Mouse (Mus musculus): ENCODE results near the gene Tex22. TPM values are rescaled to one million over a fixed set of nuclear protein-coding genes. Genes with fewer than 3 reads are reported as not detected.

Gene Tex22
- polyA plus RNA-seq, 1 experiment from 2014 or later, result not detected

- peak overlapping the region; percentile 52 for H3K4me2 ChIP-seq (ENCODE audit: low read depth, low read length)
- H3K27ac ChIP-seq (ENCODE audit: low read depth), result peak overlapping the region; percentile 86
- peaks cover 37% of the 10 kb centered on the region for H3K4me1 ChIP-seq (ENCODE audit: insufficient read depth)
These were observed 43.3 kb upstream of the Tex22 start for GRCm38 (mm10) chr12:113030993-113031392.

DNA sequence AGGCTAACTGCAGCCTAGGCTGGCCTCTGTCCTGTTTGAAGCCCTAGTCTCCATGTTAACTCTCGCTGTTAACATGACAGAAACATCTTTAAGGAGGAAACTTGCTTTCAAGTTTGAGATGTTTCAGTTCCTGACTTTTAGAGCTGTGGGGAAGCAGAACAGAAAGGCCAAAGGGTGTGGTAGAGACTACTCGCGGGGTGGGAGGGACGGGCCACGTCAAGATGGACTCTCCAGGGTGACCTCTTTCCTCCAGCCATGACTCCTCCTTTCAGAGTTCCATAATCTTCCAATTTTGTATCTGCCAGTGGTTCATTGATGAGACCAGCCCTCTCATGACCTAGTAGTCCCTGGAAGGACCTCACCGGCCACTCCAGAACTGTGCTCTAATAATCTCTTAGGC, 42.9 kb upstream of the Tex22 start:
- Histone ChIP-seq H3K9me3 (ENCODE audit: low read length) (no peaks in the 10 kb centered on the region), H3K4me3 (ENCODE audit: low read depth, low read length) (no peak overlapping the region), H3K9ac (replicated peaks) (peak overlapping the region; percentile 48), H3K27ac (ENCODE audit: low read depth) (peak overlapping the region; percentile 86), H3K4me2 (ENCODE audit: low read depth, low read length) (peak overlapping the region; percentile 52), H3K27me3 (ENCODE audit: insufficient read depth, low read length) (no peaks in the 10 kb centered on the region), H3K36me3 (replicated peaks; ENCODE audit: insufficient read depth, low read length) (peaks cover 7% of the 10 kb centered on the region; the same call in 1 of the 2 replicates), H3K4me1 (ENCODE audit: insufficient read depth) (peaks cover 37% of the 10 kb centered on the region)
- DNase-seq (no peak), ATAC-seq (peak; percentile 40; the same call in 1 of the 2 replicates)
- TF ChIP-seq CTCF (IDR thresholded peaks at IDR 0.05; ENCODE audit: low read depth) (no peak), EP300 (IDR thresholded peaks at IDR 0.05; ENCODE audit: low read depth) (no peak)
- 60% methylated on average over 6 of the region's 6 CpGs for WGBS (ENCODE audit: insufficient replicate concordance)

More at GRCm38 (mm10) chr12:113030993-113031392, 43.3 kb upstream of the Tex22 start:
- DNase-seq (peak; percentile 59), ATAC-seq (peak; percentile 88)
- 44% methylated on average over 9 of the region's 9 CpGs for WGBS (ENCODE audit: insufficient replicate concordance)
- peak overlapping the region; percentile 48 for H3K9ac ChIP-seq (replicated peaks)
- H3K9me3 ChIP-seq (ENCODE audit: low read length), result no peaks in the 10 kb centered on the region
- TF ChIP-seq EP300 (IDR thresholded peaks at IDR 0.05; ENCODE audit: low read depth), result 0 out of 2 replicates have a peak, but pooled peaks have one; percentile 46
- no peak for TF ChIP-seq CTCF (IDR thresholded peaks at IDR 0.05; ENCODE audit: low read depth)
- no peaks in the 10 kb centered on the region for H3K27me3 ChIP-seq (ENCODE audit: insufficient read depth, low read length)
- H3K4me3 ChIP-seq (ENCODE audit: low read depth, low read length), result no peak overlapping the region
- H3K36me3 ChIP-seq (replicated peaks; ENCODE audit: insufficient read depth, low read length), result peaks cover 7% of the 10 kb centered on the region; the same call in 1 of the 2 replicates

GRCm38 (mm10) chr12:113032296-113033250, 41.7 kb upstream of the Tex22 start:
- H3K4me1 ChIP-seq (ENCODE audit: insufficient read depth), result peaks cover 40% of the 10 kb centered on the region
- 84% methylated on average over 11 of the region's 11 CpGs for WGBS (ENCODE audit: insufficient replicate concordance)
- no peaks in the 10 kb centered on the region for H3K9me3 ChIP-seq (ENCODE audit: low read length)
- H3K9ac ChIP-seq (replicated peaks), result no peak overlapping the region
- H3K36me3 ChIP-seq (replicated peaks; ENCODE audit: insufficient read depth, low read length), result peaks cover 3% of the 10 kb centered on the region; the same call in 1 of the 2 replicates
- no peak overlapping the region for H3K27ac ChIP-seq (ENCODE audit: low read depth)
- ATAC-seq (no peak), DNase-seq (no peak)
- no peaks in the 10 kb centered on the region for H3K27me3 ChIP-seq (ENCODE audit: insufficient read depth, low read length)
- TF ChIP-seq CTCF (IDR thresholded peaks at IDR 0.05; ENCODE audit: low read depth), result no peak
- TF ChIP-seq EP300 (IDR thresholded peaks at IDR 0.05; ENCODE audit: low read depth), result no peak
- no peak overlapping the region for H3K4me2 ChIP-seq (ENCODE audit: low read depth, low read length)
- no peak overlapping the region for H3K4me3 ChIP-seq (ENCODE audit: low read depth, low read length)

- H3K27ac ChIP-seq (ENCODE audit: low read depth), result no peak overlapping the region
- no peak overlapping the region for H3K4me3 ChIP-seq (ENCODE audit: low read depth, low read length)
- H3K9ac ChIP-seq (replicated peaks), result no peak overlapping the region
- DNase-seq (no peak), ATAC-seq (peak; percentile 11; the same call in 1 of the 2 replicates)
- TF ChIP-seq EP300 (IDR thresholded peaks at IDR 0.05; ENCODE audit: low read depth) (peak; percentile 48; the same call in 1 of the 2 replicates), CTCF (IDR thresholded peaks at IDR 0.05; ENCODE audit: low read depth) (no peak)
- no peaks in the 10 kb centered on the region for H3K27me3 ChIP-seq (ENCODE audit: insufficient read depth, low read length)
- WGBS (ENCODE audit: insufficient replicate concordance), result 51% methylated on average over 2 of the region's 2 CpGs
- no peaks in the 10 kb centered on the region for H3K9me3 ChIP-seq (ENCODE audit: low read length)
- H3K36me3 ChIP-seq (replicated peaks; ENCODE audit: insufficient read depth, low read length), result no peaks in the 10 kb centered on the region
- no peak overlapping the region for H3K4me2 ChIP-seq (ENCODE audit: low read depth, low read length)
- peaks cover 36% of the 10 kb centered on the region for H3K4me1 ChIP-seq (ENCODE audit: insufficient read depth)
These were observed 39.2 kb upstream of the Tex22 start for GRCm38 (mm10) chr12:113035093-113035492.

DNA sequence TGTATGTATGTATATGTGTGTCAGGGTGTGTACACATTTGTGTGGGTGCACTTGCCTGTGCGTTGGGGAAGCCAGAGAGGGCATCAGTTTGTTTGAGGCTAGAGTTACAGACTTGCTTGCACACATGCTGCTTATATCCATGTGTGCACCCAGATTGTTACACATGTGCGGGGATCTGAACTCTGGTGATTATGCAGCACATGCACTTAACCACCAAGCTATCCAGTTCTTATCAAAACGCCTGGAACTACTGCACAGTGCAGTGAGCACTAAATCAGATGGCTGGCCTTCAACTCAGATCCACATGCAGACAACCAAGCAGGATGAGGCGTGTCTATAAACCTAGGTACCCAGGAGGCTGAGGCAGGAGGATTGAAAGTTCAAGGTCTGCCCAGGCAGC, 37.3 kb upstream of the Tex22 start:
- WGBS (ENCODE audit: insufficient replicate concordance), result 55% methylated on average over 4 of the region's 4 CpGs
- H3K9me3 ChIP-seq (ENCODE audit: low read length), result no peaks in the 10 kb centered on the region
- DNase-seq (no peak), ATAC-seq (peak; percentile 65)
- H3K9ac ChIP-seq (replicated peaks), result no peak overlapping the region
- H3K36me3 ChIP-seq (replicated peaks; ENCODE audit: insufficient read depth, low read length), result no peaks in the 10 kb centered on the region
- H3K27me3 ChIP-seq (ENCODE audit: insufficient read depth, low read length), result no peaks in the 10 kb centered on the region
- H3K4me1 ChIP-seq (ENCODE audit: insufficient read depth), result peaks cover 17% of the 10 kb centered on the region
- no peak overlapping the region for H3K27ac ChIP-seq (ENCODE audit: low read depth)
- no peak overlapping the region for H3K4me2 ChIP-seq (ENCODE audit: low read depth, low read length)
- TF ChIP-seq EP300 (IDR thresholded peaks at IDR 0.05; ENCODE audit: low read depth) (no peak; the same call in 1 of the 2 replicates), CTCF (IDR thresholded peaks at IDR 0.05; ENCODE audit: low read depth) (no peak)
- H3K4me3 ChIP-seq (ENCODE audit: low read depth, low read length), result no peak overlapping the region

DNA sequence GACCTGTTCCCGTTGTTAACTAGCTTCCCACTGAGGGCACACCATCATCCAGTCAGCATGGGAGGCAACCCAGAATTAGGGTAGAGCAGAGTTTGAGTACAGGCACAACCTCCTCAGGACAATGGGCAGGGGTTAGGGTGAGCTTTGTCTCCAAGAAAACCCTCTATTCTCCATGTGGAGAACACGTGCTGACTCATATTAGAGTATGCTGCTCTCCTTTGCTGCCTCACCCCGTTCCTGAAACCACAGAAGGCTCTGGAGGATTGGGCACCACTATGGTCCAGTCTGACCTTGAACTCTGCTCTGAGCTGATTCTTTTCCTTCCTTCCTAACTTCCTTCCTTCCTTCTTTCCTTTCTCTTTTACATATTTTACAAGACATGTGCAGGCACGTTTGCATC, 35.9 kb upstream of the Tex22 start:
- Histone ChIP-seq H3K36me3 (replicated peaks; ENCODE audit: insufficient read depth, low read length) (no peaks in the 10 kb centered on the region), H3K4me1 (ENCODE audit: insufficient read depth) (peaks cover 11% of the 10 kb centered on the region), H3K27ac (ENCODE audit: low read depth) (no peak overlapping the region), H3K4me3 (ENCODE audit: low read depth, low read length) (no peak overlapping the region), H3K4me2 (ENCODE audit: low read depth, low read length) (no peak overlapping the region), H3K27me3 (ENCODE audit: insufficient read depth, low read length) (no peaks in the 10 kb centered on the region), H3K9ac (replicated peaks) (no peak overlapping the region), H3K9me3 (ENCODE audit: low read length) (no peaks in the 10 kb centered on the region)
- ATAC-seq, result no peak
- DNase-seq, result no peak
- TF ChIP-seq EP300 (IDR thresholded peaks at IDR 0.05; ENCODE audit: low read depth), result no peak
- no peak for TF ChIP-seq CTCF (IDR thresholded peaks at IDR 0.05; ENCODE audit: low read depth)
- WGBS (ENCODE audit: insufficient replicate concordance), result 86% methylated on average over 4 of the region's 4 CpGs
